Mouse (Mus musculus): ENCODE data around the gene Tox3.
A peak's percentile ranks its signal among the peaks of the same experiment; 100 is the strongest.

Tox3 gene

DNA sequence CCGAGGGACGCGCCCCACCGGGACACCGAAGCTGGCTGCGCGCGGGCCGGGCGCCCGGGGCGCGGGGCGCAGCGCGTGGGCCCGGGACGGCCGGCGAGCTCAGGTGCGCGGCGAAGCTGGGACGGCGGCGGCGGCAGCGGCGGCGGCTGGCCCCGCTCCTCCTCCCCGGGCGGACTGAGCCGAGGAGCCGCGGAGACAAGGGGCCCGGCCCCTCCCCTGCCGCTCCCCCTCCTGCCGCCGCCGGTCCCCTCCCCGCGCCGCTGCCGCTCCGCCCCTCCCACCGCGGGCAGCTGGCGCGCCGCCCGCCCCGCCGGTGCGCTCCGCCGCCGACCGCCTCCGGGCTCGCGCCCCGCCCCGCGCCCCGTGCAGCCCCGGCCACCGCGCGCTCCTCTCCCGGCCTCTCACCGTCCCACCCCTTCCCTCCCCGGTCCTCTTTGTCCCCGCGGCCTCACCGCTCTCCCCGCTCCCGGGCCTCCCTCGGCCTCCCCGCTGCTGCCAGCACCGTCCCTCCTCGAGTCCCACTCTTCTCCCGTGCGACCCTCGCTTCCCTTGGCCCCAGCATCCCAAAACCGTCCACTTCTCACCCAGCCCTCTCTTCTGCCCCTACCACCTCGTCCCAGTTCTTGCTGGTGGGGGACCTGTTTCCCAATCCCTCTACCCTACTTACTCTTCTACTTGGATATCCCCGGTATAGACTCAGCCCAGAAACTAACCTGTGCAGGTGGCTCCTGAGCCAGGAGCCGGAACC is at the start of gene Tox3:
Gene Tox3, minus strand, starts transcription at position 166 of the 748 bp plus-strand sequence.
- DNase-seq: peak; percentile 65

DNA sequence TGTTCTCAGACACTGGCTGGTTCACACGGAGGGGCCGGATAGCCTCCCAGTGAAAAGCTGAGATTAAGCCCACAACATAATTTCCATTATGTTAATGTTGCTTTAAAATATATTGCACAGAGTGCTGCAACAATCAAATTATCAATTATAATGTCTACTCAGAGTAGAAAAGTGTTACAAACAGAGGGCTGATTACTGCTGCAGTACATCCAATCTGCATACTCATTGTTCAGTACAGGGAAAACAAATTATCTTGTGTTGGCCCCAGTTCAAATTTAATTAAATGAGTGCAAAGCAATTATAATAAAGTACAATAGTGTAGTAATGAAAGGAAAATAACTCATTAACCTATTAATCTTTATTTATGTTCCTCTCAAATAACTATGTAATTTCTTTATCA is 44.5 kb upstream of the Tox3 start:
- DNase-seq: no peak

DNA sequence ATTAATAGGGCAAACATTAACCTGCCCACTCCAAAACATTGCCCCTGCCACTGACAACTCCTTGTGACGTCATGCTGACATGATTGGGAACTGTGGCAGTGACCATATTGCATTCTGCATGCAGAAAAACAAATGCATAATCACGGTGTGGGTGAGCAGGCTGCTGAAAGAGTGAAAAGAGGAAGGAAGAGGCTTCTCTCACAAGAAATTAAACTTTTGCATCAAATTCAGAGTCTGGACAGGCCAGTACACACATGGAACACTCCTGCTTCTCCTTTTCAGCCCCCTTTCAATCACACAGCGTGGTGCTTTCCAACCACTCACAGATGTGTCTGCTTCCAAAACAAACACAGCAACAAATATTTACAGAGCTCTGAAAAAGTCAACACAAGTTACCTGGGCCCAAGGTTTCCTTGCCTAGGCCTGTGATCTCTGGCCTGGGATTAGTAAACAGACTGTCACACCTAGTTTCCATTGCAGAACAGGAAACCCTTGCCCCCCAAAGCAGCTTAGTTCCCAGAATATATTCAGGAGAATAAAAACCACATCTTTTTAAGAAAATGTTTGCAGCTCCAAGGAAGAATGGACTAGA is 43.4 kb upstream of the Tox3 start:
- DNase-seq: no peak

DNA sequence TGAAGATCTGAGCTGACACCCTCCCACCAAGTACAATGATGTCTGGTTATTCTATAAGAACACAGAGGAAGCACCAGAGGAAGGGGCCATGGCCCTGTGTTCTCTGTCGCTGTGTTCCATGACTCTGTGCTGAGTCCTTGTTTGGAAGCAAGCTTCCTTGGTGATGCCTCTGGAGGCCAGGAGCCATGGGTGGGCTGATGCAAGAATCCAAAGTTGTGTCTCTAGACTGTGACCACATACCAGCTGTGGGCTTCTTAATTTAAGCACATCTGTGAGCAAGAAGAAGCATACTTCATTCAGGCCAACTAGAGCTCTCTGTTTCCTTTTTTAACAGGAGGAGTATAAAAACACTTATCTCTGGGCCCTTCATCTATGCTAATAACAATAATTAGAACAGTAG is 42.7 kb upstream of the Tox3 start:
- DNase-seq: no peak

DNA sequence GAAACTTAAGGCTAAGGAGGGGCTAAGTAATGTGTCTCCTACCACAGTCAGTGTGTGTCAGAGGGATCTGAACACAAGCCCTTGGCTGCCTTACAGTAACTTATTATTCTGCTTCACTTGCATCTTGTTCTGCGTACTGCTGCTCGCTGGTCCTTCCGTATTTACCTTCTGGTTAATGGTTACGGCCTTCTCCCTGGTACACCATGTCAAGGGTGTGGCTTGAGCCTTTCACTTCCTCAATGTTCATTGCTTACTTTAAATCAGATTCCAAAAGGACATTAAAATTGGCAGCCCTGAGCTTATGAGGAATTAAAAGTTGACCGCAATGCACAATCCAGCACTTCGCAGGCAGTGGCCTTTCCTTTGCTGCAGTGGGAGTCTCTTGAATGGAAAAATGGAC is 30.9 kb upstream of the Tox3 start:
- DNase-seq: no peak

DNA sequence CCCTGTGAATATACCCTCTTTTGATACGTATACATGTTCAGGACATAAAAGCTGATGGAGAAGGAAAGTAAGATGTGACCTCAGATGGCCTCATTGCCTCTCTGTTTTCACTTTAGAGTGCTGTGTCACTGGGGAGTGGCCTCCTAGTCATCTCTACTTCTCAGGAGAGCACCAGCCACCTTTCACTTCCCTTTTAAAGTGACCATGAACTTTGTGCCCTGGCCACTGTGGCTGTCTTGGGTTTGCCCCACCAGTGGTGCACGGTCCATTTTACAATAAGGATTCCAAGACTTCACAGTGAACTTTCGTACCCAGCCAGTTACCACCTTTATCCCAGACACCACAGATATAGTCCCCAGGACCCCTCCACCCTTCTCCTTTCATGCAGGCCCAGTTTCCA is 29.9 kb upstream of the Tox3 start:
- DNase-seq: no peak

DNA sequence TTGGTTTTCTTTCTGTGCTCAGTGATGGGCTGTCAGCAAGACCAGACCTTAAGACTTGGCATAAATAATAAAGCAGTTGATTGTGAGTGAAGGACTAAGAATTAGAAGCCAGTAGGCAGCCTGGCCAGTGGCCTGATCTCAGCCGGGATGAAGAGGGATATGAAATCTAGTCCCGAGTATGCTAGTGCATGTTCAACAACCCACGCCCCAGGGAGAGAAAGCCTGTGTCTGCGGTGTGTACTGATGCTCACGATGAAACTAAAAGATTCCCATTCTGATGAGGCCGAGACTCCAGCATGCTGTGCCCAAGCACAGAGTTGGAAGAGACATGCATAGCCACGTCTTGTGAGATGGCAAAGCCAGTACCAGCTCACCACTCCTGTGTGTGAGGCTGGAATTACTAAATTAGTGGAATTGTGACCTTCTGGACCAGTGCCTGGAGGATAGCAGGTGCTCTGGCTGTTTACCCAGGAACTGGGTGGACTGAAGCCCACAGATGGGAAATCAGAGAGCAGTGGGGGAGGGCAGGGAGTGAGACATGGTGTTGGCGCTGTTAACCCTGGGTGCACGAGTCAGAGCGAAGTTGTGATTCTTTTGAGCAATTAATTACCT is 23.6 kb upstream of the Tox3 start:
- no peak for DNase-seq

DNA sequence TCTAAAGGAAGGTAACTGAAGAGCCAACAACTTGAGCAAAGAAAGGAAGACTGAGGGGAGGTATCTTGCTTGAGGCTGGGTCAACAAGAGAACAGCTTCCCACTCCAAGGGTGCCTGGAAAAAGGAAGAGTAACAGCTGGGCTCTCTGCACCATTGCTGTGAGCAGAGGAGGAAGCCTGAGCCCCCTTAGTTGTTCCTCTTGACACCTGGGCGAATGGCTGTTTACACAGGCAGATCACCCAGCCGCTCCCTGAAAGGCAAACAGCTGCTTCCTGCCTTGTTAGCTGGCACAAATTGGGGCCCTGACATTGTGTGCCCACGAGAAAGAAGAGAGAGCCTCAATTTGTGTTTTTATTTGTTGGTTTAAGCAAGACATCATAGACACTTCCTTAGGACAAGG is 21.7 kb upstream of the Tox3 start:
- DNase-seq: peak; percentile 69

DNA sequence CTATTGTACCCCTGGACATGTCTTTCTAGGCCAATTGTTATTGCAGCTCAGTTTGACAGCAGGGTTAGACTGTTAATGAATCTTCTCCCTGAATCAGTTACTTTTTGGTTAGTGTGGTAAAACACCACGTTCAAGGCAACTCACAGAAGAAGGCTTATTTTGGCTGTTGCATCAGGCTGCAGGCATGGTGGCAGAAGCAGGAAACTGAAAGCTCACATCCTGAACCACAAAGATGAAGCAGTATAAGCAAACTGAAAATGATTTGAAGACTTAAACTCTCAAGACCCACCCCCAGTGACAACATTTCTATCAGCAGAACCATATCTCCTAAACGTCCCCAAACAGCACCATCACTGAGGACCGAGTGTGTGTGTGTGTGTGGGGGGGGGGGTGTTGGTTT is 8.6 kb upstream of the Tox3 start:
- peak; percentile 43 for DNase-seq

DNA sequence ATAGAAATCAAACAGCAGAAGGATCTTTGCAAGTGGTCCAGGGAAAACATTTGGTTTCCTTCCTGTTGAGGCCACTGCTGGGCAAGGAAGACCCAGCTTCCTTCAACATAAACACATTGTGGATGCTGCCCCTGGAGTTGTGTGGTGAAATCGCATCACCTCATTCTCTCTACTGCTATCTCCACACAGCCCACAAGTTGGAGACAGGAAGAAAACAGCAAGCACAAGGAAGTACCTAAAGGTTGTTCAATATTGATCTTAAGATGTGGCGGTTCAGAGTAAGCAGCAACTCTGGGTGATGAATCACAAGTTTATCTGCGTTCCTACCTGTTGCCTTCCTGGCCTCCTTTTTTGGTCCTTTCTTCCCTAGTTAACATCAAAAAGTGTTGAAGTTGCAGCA is 6.6 kb upstream of the Tox3 start:
- DNase-seq: no peak

DNA sequence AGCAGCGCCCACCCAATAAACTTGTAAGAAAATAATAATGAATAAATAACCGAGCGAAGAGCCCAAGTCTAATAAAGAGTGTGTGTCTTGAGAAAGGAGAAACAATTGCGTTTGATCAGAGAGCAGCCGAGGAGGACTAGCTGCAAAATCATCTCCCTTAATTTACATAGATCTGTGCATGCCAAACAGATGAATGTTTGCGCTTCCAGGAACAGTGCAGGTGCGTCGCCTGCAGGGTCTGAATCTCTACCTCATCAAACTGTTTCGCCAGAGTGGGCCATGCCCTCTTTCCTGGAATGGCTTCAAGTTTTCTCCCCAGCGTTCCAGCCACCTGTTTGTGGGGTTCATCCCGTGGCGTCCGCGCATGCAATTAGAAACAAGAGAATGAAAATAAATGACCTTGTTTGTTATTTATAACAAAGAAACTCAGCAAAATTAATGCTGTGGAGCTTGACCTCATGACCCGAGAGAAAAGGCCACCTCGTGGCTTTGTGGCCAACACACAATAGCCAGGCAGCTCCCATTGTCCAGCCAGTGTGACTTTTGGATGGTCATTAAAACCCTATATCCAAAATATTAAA is 5.9 kb upstream of the Tox3 start:
- DNase-seq: no peak

DNA sequence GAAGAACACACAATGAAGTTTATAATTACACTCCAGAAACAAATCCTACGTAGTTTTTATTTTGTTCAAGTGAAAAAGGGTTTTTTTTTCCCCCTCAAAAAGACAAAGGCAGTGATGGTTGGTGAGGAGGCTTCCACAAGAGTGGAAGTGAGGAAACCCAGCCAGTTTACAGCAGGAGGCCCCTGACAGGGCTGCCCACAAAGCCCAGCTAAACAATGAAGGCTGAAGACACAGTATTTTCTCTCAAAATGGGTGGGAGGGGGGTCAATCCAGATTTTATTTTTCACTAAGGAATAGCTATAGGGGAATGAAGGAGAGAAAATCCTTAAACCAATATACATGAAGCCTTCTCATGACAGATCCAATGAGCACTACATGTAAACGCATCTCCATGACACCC is 5.4 kb upstream of the Tox3 start:
- no peak for DNase-seq

DNA sequence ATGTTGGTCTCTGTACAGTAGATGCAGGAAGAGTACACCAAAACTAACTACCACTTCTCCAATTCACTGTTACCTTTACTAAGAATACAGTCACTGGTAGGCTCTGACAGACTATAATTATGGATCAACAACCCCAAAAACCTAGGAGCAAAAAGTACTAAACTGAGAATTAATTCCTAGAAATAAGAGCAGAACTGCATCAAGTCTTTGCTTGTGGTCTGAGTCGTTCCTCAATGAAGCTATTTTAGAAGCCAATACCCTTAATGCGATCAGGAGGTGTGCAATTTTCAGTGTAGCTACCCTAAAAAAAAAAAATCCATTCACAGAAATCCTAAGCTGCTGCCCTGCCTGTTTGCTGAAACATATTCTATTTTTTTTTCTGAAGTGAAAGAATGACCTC is 4.8 kb upstream of the Tox3 start:
- DNase-seq: no peak

DNA sequence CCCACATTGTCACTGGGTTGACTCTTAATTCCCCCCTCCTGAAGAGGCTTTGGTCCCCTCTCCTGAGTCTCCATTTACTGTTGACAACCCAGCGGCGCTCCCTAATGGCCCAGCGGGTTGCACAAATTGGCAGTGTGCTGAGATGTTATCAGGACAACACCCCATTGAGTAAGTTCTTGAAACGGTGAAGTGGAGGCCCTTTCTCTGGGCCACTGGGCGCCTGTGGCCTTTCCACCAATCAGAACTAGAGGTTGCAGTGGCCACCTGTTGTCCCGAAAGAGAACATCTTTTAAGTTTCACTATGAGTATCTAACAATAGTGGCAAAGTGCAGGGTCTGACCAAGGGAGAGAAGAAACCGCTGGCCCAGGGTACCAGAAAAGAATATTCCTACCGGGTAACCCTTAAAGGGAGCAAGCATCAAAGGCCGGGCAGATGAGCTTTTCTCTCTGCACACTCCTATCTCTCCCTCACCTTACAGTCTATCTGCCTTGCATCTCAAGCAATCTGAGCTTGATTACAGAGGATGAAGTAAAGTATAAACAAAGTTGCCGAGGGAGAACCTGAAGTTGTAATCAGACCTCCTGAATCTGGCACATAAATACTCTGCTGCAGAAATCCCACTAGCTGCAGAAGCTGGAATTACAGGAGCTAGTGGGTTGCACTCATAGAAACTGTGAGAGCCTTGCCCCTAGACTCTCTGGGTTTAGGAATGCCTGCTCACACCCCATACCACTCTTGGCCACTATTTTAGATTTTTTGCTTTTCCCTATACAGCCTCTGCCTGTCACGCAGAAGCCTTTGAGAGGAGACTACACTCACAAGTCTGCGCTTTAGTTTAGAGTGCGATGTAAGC is 1.8 kb upstream of the Tox3 start:
- no peak for DNase-seq

DNA sequence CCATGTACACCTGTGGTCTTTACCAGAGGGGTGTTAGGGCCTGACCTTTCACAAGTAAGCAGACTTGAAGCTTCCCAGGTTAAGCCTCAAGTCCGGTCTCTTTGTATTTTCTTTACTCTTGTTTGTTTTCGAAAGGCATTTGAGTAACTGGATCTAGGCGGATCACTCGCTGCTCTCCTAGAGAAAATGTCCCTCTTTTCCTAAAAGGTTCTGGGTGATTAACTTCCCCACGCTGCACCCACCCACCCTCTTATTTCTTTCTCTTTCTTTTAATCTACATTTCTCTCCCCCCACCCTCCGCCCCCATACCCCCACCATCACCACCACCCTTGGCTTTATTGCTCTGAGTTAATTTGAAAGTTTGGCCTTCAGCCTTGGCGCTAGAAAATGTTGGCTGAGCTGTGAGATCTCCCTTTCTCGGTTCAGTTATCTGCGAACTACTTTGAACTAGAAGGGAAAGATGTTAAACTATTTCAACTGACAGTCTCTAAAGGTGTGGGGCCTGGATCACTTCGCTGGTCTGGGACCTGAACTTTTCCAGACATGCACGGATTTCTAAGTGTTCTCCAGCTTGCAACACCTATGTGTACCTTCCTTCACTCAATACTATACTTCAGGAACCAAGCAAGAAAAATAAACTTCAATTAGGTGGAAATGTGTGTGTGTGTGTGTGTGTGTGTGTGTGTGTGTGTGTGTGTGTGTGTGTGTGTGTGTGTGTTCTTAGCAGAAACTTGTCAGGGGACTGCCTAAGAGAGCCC is 962 bp upstream of the Tox3 start:
- DNase-seq: no peak

DNA sequence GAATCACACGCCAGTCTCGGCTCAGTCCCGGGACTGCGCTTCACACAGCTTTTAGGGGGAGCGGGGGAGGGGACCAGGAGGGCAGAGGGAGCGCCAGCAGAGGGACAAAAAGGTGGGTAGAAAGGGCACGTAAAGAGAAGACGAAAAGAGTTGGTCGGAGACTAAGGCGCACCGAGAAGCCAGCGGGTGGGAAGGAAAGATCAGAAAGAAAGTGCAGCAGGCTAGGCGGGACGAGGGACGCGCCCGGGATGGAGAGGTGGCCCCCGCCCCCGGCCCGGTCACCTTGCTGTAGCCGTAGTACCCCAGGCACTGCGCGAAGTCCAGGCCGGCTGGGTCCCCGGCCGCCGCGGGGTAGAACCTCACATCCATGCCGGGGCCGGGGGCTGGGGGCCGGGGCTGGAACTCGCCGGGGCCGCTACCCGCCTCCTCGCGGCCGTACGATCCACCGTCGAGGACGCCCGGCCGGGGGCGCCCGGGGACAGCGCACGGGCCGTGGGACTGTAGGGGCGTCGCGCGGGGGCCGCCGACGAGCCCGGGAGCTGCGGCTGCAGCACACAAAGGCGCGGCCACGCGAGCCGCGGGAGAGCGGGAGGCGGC is 464 bp downstream of the Tox3 start:
- peak; percentile 62 for DNase-seq

DNA sequence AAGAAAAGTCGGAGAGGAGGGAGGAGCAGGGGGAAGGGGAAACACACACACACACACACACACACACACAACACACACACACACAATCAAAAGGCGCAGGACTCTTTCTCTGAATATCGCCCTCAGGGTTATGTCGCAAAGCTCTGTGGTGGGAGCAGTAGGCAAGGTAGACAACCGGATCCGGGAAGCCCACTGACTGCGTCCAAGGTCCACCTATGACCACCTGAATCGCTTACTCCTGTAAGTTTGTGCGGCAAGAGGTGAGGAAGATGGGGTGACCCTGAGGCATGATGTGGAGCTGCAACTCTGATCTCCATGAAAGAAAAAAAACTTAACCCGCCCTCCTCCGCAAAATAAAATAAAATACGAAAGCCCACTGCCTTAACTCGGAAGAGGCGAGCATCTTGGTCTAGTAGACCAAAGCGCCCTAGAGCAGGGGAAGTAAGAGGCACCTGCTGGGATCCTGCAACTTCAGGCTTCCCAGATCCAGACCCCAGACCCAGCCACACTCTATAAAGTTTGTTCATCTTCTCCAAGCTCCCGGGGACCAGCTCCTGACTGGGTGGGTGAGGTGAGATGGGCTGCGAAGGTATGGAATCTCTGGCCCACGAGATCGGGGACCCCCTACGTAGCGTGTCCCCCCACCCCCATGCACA is 1.1 kb downstream of the Tox3 start:
- DNase-seq: no peak

DNA sequence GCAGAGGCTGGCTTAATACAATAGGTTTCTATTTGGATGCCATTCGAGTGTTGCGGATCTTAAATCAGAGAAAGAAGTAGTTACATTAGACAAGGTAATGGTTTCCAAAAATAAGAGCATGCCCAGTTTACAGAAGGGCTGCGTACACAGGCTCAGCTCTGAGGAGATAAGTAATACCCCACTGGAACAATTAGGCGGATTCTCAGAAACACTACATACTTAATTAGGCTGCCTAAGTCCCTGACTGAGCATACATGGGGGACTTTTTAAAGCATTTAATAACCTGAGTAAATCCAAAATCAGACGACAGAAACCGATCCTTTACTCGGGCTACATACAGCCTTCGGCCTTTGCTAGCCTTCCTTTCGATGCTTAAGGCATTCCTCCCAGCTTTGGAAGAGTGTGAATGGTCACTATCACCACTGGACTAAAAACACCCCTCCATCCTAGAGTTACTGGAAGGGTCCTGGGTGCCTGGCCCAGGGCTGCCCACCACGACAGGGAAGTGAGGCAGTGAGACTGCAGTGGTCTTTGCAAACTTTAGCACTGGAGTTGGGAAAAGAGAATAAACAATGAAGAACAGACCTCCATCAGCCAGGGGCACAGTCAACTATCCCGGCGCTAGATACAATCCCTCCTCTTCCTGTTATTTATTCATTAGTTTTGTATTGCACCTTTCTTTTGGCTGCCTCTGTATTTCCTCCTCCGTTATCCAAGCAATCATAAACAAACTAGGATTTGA is 1.8 kb downstream of the Tox3 start:
- DNase-seq: no peak

DNA sequence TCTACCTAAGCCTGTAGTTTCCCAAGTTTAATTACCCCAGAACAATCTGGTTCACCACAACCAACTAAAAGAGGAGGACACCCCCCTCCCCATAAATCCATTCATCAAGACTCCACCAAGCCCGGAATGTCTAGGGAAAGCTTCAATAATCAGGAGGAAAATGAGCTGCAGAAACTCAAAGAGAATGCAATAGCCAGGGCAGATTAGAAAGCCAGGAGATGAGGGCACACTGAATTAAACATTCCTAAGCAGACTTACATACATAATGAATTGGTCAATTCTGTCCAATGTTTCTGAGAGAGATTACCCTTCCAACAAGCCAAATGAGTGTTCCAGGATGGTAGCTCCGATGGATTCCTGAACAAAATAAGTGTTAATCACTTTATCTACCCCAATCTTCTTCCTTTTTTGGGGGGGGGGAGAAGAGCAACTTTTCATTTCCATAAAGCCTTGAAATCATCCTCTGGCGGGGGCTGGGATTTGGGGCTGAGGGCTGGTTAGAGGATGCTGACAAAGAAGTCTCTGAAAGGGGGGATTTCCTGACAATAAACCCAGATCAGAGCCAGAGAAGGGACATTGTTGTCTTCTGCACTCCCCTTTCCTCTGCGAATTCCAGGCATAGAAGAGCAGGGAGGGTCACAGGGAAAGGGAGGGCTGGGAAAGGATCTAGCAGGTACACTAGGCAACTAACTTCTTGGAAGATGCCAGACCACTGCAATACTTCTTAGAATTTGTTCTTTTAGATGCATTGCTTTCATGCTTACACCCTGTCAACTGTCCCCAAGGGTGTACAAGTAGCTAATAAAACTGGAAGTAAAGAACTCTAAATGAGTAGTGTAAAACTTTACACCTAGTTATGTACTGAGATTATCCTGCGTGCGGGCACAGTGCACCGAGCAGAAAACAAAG is 17.5 kb downstream of the Tox3 start:
- no peak for DNase-seq

DNA sequence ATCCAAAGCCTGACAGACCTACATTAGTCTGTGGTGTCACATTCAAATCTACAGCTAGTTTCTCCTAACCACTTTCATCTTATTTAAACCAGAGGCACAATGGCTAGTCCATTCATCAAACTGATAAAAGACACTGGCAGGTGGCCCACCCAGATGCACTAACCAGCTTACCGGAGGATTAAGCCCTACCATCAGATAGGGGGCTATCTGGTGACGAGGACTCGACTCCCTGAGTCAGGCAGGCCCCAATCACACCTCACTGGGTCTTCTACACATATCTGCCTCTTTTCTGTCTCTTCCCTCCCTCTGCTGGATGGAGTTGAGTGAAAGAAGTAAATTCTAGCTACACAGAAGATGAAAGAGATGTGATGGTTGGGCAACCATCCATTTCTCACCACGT is 24.3 kb downstream of the Tox3 start:
- DNase-seq: no peak
